Mouse (Mus musculus) thymus, postnatal 14 days (tissue): ENCODE measurements around the gene Mfsd13b.
A peak's percentile ranks its signal among the peaks of the same experiment; 100 is the strongest.

Experiments used
- DNase-seq: peaks from one replicate; pipeline ENCODE4 v3.0.0; 2021

The Mfsd13b gene

GRCm38 (mm10) chr7:121045671-121046453 is 63.6 kb downstream of the Mfsd13b start:
- DNase-seq = no peak

- DNase-seq = no peak
These were observed 65.3 kb downstream of the Mfsd13b start for GRCm38 (mm10) chr7:121047624-121048023.

GRCm38 (mm10) chr7:121053071-121053470 is 70.8 kb downstream of the Mfsd13b start:
- DNase-seq = no peak

- no peak for DNase-seq
These were observed 77.3 kb downstream of the Mfsd13b start for GRCm38 (mm10) chr7:121059477-121060218.

GRCm38 (mm10) chr7:121064309-121064708 is 82.0 kb downstream of the Mfsd13b start:
- DNase-seq = peak; percentile 32
